Mouse (Mus musculus) embryonic facial prominence, embryonic 13.5 days (tissue): ENCODE results near the gene Dazl. TPM values are rescaled to one million over a fixed set of nuclear protein-coding genes. Genes with fewer than 3 reads are reported as not detected.
"Not testable (repeated sequence)": the region's sequence is repeated elsewhere in the genome, so short reads cannot be mapped to it uniquely, and the experiment has no call there.

ENCODE experiments used
- ATAC-seq: fragments of 200-750 bp; cut with Nextera tagmentation; 2 replicates; pipeline ENCODE4 v1.8.0; 2017; ENCODE audit warnings: low read depth; ENCODE audit not compliant: insufficient number of reproducible peaks, insufficient read depth, low FRiP score, low TSS enrichment
- H3K27ac ChIP-seq: fragments of 300-500 bp; sonication (generic); 2 replicates; pipeline ENCODE4 v1.5.1; 2015; ENCODE audit warnings: moderate library complexity, mild to moderate bottlenecking, inconsistent platforms
- H3K27me3 ChIP-seq: fragments of 300-500 bp; sonication (generic); 2 replicates; pipeline ENCODE4 v1.6.1; 2015; ENCODE audit warnings: mild to moderate bottlenecking, inconsistent platforms
- H3K36me3 ChIP-seq: fragments of 300-500 bp; sonication (generic); 2 replicates; pipeline ENCODE4 v1.6.1; 2015; ENCODE audit warnings: mild to moderate bottlenecking, inconsistent platforms
- H3K4me1 ChIP-seq: fragments of 300-500 bp; sonication (generic); 2 replicates; pipeline ENCODE4 v1.6.1; 2015; ENCODE audit warnings: inconsistent platforms
- H3K4me2 ChIP-seq: fragments of 300-500 bp; sonication (generic); 2 replicates; pipeline ENCODE4 v1.6.1; 2015; ENCODE audit warnings: moderate library complexity, mild to moderate bottlenecking, inconsistent platforms
- H3K4me3 ChIP-seq: fragments of 300-500 bp; sonication (generic); 2 replicates; pipeline ENCODE4 v1.5.1; 2015; ENCODE audit warnings: mild to moderate bottlenecking, inconsistent platforms
- H3K9ac ChIP-seq: fragments of 300-500 bp; sonication (generic); 2 replicates; pipeline ENCODE4 v1.6.1; 2015; ENCODE audit warnings: mild to moderate bottlenecking, inconsistent platforms
- H3K9me3 ChIP-seq: fragments of 300-500 bp; sonication (generic); 2 replicates; pipeline ENCODE4 v1.6.1; 2016; ENCODE audit warnings: inconsistent platforms
- WGBS: fragments of 180-500 bp; shearing (Covaris S2); methylation state at CpG from one replicate; pipeline ENCODE4 v1.1.7; 2015; ENCODE audit warnings: mixed read lengths; 5-methylcytosine and 5-hydroxymethylcytosine counted together
- polyA plus RNA-seq: library from polyadenylated mRNA; unstranded; fragments of >200 nt; fragmentation: Nextera tagmentation; extraction: Ambion mirVana; gene quantifications from 2 replicates; pipeline ENCODE4 v1.2.1, GENCODE M21; 2015

Gene Dazl
- polyA plus RNA-seq, 1 experiment from 2014 or later = 0.58 TPM

DNA sequence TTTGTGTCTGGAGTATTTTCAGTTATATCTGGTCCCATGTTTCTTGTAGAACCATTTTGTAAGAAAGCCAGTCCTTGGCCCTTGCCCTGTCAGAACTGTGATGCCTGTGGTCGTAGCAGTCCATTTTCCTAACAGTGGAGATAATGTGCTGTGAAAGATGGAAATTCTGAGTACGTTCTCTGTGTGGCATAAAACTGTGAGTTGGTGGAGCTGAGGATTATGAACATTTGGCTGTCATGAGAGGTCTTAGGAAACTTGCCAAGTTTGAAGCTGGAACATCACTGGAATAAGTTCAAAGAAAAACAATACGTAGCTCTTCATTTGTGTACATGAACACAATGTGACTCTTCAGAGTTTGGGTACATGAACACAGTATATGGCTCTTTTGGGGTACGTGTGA lies 31.8 kb downstream of the Dazl start:
- not testable (repeated sequence) for H3K36me3 ChIP-seq, H3K9ac ChIP-seq, H3K4me2 ChIP-seq, H3K9me3 ChIP-seq, H3K27me3 ChIP-seq, H3K27ac ChIP-seq, H3K4me1 ChIP-seq, ATAC-seq, H3K4me3 ChIP-seq
- WGBS = 68% methylated on average over 4 of the region's 4 CpGs

DNA sequence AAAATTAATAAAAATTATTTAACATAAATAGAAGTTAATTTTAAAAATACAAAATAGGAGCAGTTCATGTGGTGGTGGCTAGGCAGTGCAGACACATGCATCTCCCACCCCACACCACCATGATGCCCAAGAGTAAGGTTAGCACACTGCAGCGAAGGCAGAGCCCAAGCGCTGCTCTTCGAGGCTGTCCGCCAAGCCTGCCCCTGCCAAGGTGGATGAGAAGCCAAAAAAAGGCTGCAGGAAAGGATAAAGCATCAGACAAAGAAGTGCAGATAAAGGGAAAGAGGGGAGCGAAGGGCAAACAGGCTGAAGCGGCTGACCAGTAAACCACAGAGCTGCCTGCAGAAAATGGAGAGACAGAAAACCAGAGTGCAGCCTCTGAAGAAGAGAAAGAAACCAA lies 32.6 kb downstream of the Dazl start:
- Histone ChIP-seq H3K36me3 (no peaks in the 10 kb centered on the region), H3K27ac (no peak overlapping the region), H3K4me3 (no peak overlapping the region), H3K9me3 (no peaks in the 10 kb centered on the region), H3K27me3 (no peaks in the 10 kb centered on the region), H3K4me2 (no peak overlapping the region), H3K4me1 (no peaks in the 10 kb centered on the region), H3K9ac (no peak overlapping the region)
- WGBS = 93% methylated on average over 6 of the region's 6 CpGs
- ATAC-seq = no peak

DNA sequence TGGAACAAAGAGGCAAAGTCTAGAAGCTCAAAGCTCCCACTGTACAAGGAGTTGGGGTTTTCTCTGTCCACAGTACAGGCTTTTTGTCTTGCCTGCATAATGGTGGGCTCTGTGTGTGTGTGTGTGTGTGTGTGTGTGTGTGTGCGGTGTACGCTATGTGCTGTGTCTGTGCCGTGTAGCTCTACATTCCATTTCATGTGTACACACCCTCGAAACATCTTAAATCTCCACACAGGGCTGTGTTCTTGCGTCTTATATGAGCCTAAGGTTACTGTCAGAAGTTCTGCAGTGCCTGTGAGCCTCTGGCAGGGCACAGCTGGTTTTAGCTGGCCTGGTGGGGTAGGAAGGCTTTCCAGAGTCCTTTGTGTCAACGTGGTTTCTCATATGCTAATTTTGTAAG lies 46.8 kb downstream of the Dazl start:
- H3K36me3 ChIP-seq = no peaks in the 10 kb centered on the region
- 74% methylated on average over 6 of the region's 6 CpGs for WGBS
- no peaks in the 10 kb centered on the region for H3K27me3 ChIP-seq
- H3K4me2 ChIP-seq = no peak overlapping the region
- H3K27ac ChIP-seq = no peak overlapping the region
- no peaks in the 10 kb centered on the region for H3K9me3 ChIP-seq
- no peak overlapping the region for H3K4me3 ChIP-seq
- H3K4me1 ChIP-seq = no peaks in the 10 kb centered on the region
- H3K9ac ChIP-seq = no peak overlapping the region
- no peak for ATAC-seq

DNA sequence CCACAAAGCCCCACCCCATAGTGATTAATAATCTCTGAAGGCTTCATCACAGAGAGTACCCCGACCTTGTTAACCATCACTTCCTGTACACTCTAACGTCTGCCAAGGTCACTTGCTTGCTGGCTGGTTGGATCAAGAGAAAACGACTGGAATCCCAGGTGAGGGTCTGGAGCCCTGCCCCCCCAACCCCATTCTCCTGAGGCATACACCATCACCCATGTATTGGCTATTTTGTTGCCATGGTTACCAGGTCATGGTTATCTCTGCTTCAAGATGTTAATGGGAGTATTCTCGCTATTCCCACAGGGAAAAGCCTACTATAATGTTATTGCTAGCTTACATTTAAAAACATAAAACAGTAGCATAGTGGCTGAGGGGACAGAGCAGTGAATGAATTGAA lies 48.8 kb downstream of the Dazl start:
- H3K4me2 ChIP-seq = no peak overlapping the region
- H3K36me3 ChIP-seq = no peaks in the 10 kb centered on the region
- ATAC-seq = no peak
- H3K27ac ChIP-seq = no peak overlapping the region
- 56% methylated on average over 4 of the region's 4 CpGs for WGBS
- H3K4me1 ChIP-seq = no peaks in the 10 kb centered on the region
- no peaks in the 10 kb centered on the region for H3K9me3 ChIP-seq
- no peak overlapping the region for H3K4me3 ChIP-seq
- no peaks in the 10 kb centered on the region for H3K27me3 ChIP-seq
- no peak overlapping the region for H3K9ac ChIP-seq

DNA sequence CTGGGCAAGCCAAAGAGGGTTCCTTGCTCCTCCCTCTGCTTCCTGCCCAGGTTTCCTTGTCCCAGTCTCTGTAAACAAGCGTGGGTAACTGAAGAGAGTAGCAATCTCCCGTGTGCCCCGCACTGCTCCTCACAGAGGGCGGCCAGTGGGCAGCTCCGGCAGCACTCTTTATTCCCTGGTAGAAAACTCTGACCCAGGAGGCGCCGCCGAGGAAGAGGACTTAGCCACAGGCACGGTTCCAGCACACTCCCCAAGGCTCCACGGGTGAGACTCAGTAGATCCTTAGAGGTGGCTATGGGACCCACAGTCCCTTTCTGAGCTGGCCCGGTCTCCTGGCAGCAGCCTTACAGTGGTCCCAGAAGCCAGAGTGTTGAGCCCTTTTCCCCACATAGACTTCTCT lies 50.1 kb downstream of the Dazl start:
- H3K27me3 ChIP-seq = no peaks in the 10 kb centered on the region
- ATAC-seq = no peak

DNA sequence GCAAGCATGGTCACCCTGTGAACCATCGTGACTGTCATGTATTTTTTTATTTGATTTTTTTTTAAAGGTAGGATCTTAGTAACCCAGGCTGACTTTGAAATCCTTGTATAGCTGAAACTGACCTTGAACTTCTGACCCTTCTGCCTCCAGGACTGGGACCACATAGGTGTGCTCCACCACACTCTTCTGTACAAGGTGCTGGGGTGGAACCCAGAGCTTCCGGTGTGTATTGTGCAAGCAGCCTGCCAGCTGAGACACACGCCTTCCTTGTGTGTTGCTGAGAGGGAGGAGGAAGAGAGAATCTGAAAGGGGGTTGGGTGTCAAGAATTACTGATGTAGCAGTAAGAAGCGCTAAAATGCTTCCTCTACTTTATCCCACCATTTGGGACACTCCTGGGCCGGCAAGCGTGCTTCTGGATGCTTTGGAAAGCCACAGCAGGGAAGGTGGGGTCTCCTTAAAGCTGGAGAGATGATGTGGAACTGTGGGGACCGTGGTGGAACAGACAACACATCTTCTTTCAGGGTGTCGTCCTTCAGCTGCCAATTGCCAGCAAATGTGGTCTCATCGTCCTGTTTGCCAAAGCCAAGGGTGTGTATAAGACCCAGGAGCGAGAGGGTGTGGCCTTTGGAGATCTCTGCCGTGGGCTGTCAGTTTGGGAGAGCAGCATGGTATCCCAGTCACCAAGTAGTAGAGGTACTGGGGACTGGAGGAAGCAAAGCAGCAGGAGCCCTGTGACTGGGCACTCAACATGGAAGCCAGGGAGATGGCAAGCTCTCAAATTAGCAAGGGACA lies 55.4 kb downstream of the Dazl start:
- H3K4me3 ChIP-seq = no peak overlapping the region
- no peak overlapping the region for H3K4me2 ChIP-seq
- no peaks in the 10 kb centered on the region for H3K9me3 ChIP-seq
- no peak overlapping the region for H3K27ac ChIP-seq
- peaks cover 6% of the 10 kb centered on the region; the same call in 1 of the 2 replicates for H3K27me3 ChIP-seq
- H3K4me1 ChIP-seq = no peaks in the 10 kb centered on the region; the same call in 1 of the 2 replicates
- H3K36me3 ChIP-seq = no peaks in the 10 kb centered on the region
- no peak overlapping the region for H3K9ac ChIP-seq
- WGBS = 65% methylated on average over 11 of the region's 11 CpGs
- no peak for ATAC-seq

More for the DNA sequence above, 50.1 kb downstream of the Dazl start:
- Histone ChIP-seq H3K4me1 (no peaks in the 10 kb centered on the region), H3K36me3 (no peaks in the 10 kb centered on the region), H3K9ac (no peak overlapping the region), H3K9me3 (no peaks in the 10 kb centered on the region), H3K4me2 (no peak overlapping the region), H3K27ac (no peak overlapping the region), H3K4me3 (no peak overlapping the region)
- WGBS = 87% methylated on average over 11 of the region's 11 CpGs

DNA sequence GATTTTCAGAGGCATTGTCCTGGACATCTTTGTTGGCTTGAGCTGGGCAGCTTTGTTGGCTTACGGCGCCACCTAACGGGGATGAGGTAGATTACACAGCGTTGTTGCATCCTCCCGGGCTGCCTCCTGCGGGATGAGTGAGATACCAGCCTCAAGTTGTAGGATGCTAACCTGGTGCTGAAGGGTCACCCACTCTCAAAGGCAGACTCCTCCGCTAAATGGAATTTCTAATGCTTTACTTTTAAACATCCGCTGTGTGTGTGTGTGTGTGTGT lies 56.1 kb downstream of the Dazl start:
- Histone ChIP-seq H3K4me2 (peak overlapping the region; percentile 16; the same call in 1 of the 2 replicates), H3K4me1 (no peaks in the 10 kb centered on the region; the same call in 1 of the 2 replicates), H3K27me3 (peaks cover 6% of the 10 kb centered on the region; the same call in 1 of the 2 replicates), H3K4me3 (no peak overlapping the region), H3K27ac (no peak overlapping the region), H3K36me3 (no peaks in the 10 kb centered on the region), H3K9me3 (no peaks in the 10 kb centered on the region), H3K9ac (0 out of 2 replicates have a peak overlapping the region, but pooled peaks have one; percentile 2)
- no peak for ATAC-seq
- 6% methylated on average over 8 of the region's 8 CpGs for WGBS

DNA sequence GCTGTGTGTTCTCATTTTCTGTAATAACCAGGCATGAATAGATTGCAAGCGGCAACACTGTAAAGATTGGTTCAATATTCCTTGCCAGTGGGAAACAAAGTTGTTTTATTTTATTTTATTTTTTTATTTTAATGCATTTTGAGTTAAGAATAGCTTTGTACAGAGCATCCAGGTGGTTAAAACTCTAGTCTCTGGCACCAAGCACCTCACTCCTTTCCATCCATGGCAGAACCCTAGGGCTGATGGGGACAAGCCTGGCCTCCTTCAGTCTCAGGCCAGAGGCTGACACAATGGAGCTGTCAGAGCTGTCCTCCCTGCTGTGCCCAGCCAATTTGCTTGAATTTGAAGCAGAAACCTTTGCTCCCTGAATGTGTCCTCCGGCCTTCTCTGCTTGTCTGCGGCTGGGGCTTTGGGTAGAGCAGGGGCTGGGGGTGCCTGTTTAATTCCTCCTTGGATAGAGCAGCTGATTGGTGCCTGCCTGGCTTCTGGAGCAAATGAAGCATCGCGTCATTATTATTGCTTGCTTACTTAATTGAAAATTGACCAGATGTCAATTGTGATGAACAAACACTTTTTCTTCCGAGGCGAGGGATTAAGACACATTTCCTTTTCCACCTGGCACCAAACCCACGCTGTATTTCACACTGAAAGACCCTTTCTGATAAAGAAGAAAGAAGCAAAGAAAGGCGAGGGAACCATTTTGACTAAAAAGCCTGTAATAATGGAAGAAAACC lies 56.6 kb downstream of the Dazl start:
- ATAC-seq = no peak
- H3K9ac ChIP-seq = 0 out of 2 replicates have a peak overlapping the region, but pooled peaks have one; percentile 2
- no peaks in the 10 kb centered on the region; the same call in 1 of the 2 replicates for H3K4me1 ChIP-seq
- H3K27ac ChIP-seq = no peak overlapping the region
- H3K4me3 ChIP-seq = no peak overlapping the region
- no peaks in the 10 kb centered on the region for H3K36me3 ChIP-seq
- peaks cover 6% of the 10 kb centered on the region; the same call in 1 of the 2 replicates for H3K27me3 ChIP-seq
- H3K9me3 ChIP-seq = no peaks in the 10 kb centered on the region
- 43% methylated on average over 9 of the region's 9 CpGs for WGBS
- peak overlapping the region; percentile 16; the same call in 1 of the 2 replicates for H3K4me2 ChIP-seq

DNA sequence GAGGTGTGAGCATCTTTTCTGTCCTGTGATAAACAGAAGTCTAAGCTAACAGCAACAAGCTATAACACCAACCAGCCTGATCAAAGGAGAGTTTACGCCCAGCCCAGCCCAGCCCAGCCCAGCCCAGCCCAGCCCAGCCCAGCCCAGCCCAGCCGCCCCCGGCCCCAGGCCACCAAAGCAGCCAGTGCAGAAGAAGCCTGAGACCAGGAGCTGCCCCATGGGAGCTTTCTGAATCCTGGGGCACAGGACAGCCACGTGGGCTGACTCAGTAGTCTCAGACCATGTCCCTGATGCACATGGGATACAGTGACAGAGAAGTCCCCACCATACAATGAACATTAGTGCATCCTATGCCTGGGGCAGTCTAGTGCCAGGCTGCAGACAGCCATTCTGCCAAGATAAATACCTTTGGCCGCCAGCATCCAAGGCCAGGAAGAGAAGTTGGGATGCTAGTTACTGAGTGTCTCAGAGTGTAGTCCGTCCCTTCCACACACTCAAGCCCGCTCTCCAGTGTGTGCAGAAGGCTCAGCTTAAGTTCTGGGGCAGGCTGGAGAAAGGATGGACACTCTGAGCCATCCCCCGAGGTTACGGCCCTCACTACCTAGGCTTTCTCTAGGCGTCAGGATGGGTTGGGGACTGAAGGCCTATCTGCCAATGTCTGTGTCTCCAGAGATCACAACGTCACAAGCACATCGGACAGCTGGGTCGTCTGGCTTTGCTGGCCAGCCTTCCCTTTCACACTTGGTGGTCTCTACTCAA lies 57.3 kb downstream of the Dazl start:
- WGBS = 55% methylated on average over 13 of the region's 13 CpGs
- Histone ChIP-seq H3K27ac (no peak overlapping the region), H3K36me3 (no peaks in the 10 kb centered on the region), H3K4me3 (no peak overlapping the region), H3K9me3 (no peaks in the 10 kb centered on the region), H3K27me3 (peaks cover 6% of the 10 kb centered on the region; the same call in 1 of the 2 replicates), H3K4me2 (no peak overlapping the region), H3K4me1 (no peaks in the 10 kb centered on the region; the same call in 1 of the 2 replicates), H3K9ac (no peak overlapping the region)
- ATAC-seq = no peak; the same call in 1 of the 2 replicates

DNA sequence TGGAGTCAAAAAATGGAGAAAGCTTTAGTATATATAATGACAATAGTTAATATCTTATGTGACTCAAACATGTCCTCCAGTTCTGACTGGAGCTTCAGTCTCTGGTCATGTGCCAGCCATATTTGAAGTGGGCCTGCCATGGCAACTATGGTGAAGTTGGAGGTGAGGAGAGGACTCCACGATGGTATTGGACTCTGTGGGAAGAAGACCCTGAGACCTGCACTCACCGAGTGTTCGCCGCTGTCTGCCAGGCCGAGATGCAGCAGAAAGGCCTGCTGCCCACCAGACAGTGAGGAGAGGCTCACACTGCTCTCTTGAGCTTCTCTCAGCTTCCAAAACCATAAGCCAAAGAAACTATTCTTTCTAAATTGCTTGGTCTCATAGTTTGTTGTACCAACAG lies 59.5 kb downstream of the Dazl start:
- no peak overlapping the region for H3K4me3 ChIP-seq
- whole genome bisulfite sequencing = 87% methylated on average over 5 of the region's 5 CpGs
- no peak overlapping the region for H3K27ac ChIP-seq
- H3K9ac ChIP-seq = no peak overlapping the region
- no peaks in the 10 kb centered on the region for H3K9me3 ChIP-seq
- peaks cover 5% of the 10 kb centered on the region for H3K4me1 ChIP-seq
- no peaks in the 10 kb centered on the region for H3K36me3 ChIP-seq
- no peak overlapping the region for H3K4me2 ChIP-seq
- no peak for ATAC-seq
- H3K27me3 ChIP-seq = peaks cover 6% of the 10 kb centered on the region; the same call in 1 of the 2 replicates

DNA sequence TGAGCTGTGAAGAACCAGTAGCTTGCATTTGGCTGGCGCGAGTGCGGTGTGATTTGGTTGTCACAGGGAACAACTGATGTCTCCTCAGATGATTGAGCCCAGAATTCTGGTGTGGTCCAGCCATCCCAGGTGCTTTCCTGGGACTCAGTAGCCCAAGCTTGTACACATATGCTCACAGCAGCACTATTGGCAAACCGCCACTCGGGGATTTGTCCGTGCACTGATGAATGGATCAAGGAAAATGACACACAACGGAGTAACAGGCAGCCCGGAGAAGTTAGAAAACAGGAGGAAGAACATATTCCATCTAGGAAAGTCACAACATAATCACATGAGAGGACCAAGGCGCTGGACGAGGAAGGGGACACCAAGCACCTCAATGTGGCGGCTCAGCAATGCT lies 60.6 kb downstream of the Dazl start:
- Histone ChIP-seq H3K36me3 (no peaks in the 10 kb centered on the region), H3K27ac (no peak overlapping the region), H3K4me3 (no peak overlapping the region), H3K27me3 (peaks cover 1% of the 10 kb centered on the region; the same call in 1 of the 2 replicates), H3K9ac (no peak overlapping the region), H3K4me1 (peaks cover 5% of the 10 kb centered on the region), H3K4me2 (no peak overlapping the region), H3K9me3 (no peaks in the 10 kb centered on the region)
- 89% methylated on average over 11 of the region's 11 CpGs for WGBS
- no peak for ATAC-seq
